Mouse (Mus musculus): Measurements from ENCODE around the gene 1700020L24Rik. TPM values are rescaled to one million over a fixed set of nuclear protein-coding genes. Genes with fewer than 3 reads are reported as not detected.

The 1700020L24Rik gene
- 0.22 and 0.36 TPM in 2 replicates for polyA plus RNA-seq (2015; fragmentation: Nextera tagmentation; extraction: Ambion mirVana)

- Histone ChIP-seq H3K4me2 (replicated peaks) (no peak within 1 kb of the TSS), H3K9me3 (no peaks in the 10 kb centered on the region)
- no peak for ATAC-seq (replicated peaks)
Measured at GRCm38 (mm10) chr11:83437377-83437776, at the start of gene 1700020L24Rik. Gene 1700020L24Rik (plus strand): TSS chr11:83437677.

GRCm38 (mm10) chr11:83393062-83393461 is 44.4 kb upstream of the 1700020L24Rik start:
- no peak for ATAC-seq (replicated peaks)
- peaks cover 26% of the 10 kb centered on the region for H3K36me3 ChIP-seq

More at GRCm38 (mm10) chr11:83437377-83437776, at the start of gene 1700020L24Rik:
- Histone ChIP-seq H3K4me3 (no peak within 1 kb of the TSS), H3K36me3 (no peaks in the 10 kb centered on the region), H3K4me1 (no peaks in the 10 kb centered on the region), H3K9ac (replicated peaks) (no peak within 1 kb of the TSS), H3K27me3 (peaks cover 13% of the 10 kb centered on the region), H3K27ac (replicated peaks) (no peak within 1 kb of the TSS)
- WGBS = 66% methylated on average over 1 of the region's 1 CpGs

DNA sequence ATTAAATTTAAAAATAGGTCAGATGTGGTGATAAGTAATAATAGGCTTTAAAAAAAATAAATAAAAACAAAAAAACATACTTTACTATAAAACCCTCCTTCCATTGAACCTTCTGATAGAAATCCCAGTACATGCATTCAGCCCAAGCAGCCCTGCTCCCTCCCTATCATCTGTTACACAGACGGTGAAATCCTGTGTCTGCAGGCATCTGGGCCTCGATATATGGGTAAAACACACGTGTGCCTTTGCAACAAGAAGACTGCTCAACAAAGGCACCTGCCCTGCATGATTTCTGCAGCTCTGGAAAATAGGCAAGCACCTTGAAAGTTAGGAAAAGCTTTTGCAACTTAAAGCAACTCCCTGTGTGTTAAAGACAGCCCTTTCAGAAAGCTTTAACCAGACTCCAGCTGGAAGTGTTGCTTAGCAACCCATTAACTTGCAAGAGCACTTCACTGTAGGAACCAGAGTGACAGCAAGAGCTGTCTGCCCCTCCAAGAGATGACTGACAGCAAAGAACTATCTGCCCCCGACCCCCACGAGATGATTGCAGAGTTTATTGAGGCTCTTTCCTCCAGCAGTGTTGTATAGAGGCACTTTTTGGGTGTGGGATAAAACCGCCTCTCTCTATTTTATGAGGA is 42.6 kb upstream of the 1700020L24Rik start:
- Histone ChIP-seq H3K4me2 (replicated peaks) (no peak overlapping the region), H3K9ac (replicated peaks) (no peak overlapping the region), H3K4me3 (no peak overlapping the region), H3K36me3 (peaks cover 35% of the 10 kb centered on the region), H3K27me3 (no peaks in the 10 kb centered on the region), H3K9me3 (no peaks in the 10 kb centered on the region), H3K4me1 (peaks cover 14% of the 10 kb centered on the region), H3K27ac (replicated peaks) (peak overlapping the region; percentile 72)
- WGBS = 9% methylated on average over 6 of the region's 6 CpGs
- peak; percentile 84 for ATAC-seq (replicated peaks)

More at GRCm38 (mm10) chr11:83393062-83393461, 44.4 kb upstream of the 1700020L24Rik start:
- Histone ChIP-seq H3K9ac (replicated peaks) (no peak overlapping the region), H3K9me3 (no peaks in the 10 kb centered on the region), H3K4me1 (peaks cover 14% of the 10 kb centered on the region), H3K4me3 (no peak overlapping the region), H3K27me3 (no peaks in the 10 kb centered on the region), H3K4me2 (replicated peaks) (no peak overlapping the region), H3K27ac (replicated peaks) (no peak overlapping the region; the same call in 1 of the 2 replicates)
- 90% methylated on average over 4 of the region's 4 CpGs for WGBS

DNA sequence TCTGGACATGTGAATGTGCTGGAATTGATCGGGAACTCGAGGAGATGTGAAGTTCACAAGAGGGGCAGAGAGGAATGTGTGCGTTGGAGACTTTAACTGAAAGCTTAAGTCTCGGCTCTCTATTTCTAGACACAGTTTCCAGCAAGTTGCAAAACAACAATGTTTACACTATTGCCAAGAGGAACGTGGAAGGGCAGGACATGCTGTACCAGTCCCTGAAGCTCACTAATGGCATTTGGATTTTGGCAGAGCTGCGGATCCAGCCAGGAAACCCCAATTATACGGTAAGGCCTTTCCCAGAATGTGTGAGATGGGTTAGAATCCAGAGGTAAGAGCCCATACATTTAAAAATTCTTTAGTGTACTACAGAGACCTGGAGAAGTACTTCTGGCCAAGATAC is 39.9 kb upstream of the 1700020L24Rik start:
- H3K4me1 ChIP-seq = peaks cover 14% of the 10 kb centered on the region
- no peaks in the 10 kb centered on the region for H3K27me3 ChIP-seq
- WGBS = 92% methylated on average over 7 of the region's 7 CpGs
- H3K36me3 ChIP-seq = peaks cover 41% of the 10 kb centered on the region
- no peak for ATAC-seq (replicated peaks)
- no peak overlapping the region for H3K4me2 ChIP-seq (replicated peaks)
- H3K27ac ChIP-seq (replicated peaks) = no peak overlapping the region
- H3K9ac ChIP-seq (replicated peaks) = no peak overlapping the region
- no peak overlapping the region for H3K4me3 ChIP-seq
- no peaks in the 10 kb centered on the region for H3K9me3 ChIP-seq

GRCm38 (mm10) chr11:83398724-83399123 is 38.8 kb upstream of the 1700020L24Rik start:
- H3K9me3 ChIP-seq = no peaks in the 10 kb centered on the region
- no peak overlapping the region for H3K4me2 ChIP-seq (replicated peaks)
- H3K36me3 ChIP-seq = peaks cover 46% of the 10 kb centered on the region
- no peaks in the 10 kb centered on the region for H3K27me3 ChIP-seq
- H3K4me3 ChIP-seq = no peak overlapping the region
- no peak for ATAC-seq (replicated peaks)
- H3K9ac ChIP-seq (replicated peaks) = no peak overlapping the region
- no peak overlapping the region for H3K27ac ChIP-seq (replicated peaks)
- WGBS = 86% methylated on average over 5 of the region's 5 CpGs
- H3K4me1 ChIP-seq = peaks cover 14% of the 10 kb centered on the region

- H3K9ac ChIP-seq (replicated peaks) = no peak overlapping the region
- no peaks in the 10 kb centered on the region for H3K27me3 ChIP-seq
- no peak for ATAC-seq (replicated peaks)
- 83% methylated on average over 7 of the region's 7 CpGs for WGBS
- H3K9me3 ChIP-seq = no peaks in the 10 kb centered on the region
- H3K36me3 ChIP-seq = peaks cover 35% of the 10 kb centered on the region
- no peaks in the 10 kb centered on the region for H3K4me1 ChIP-seq
- H3K4me3 ChIP-seq = no peak overlapping the region
- H3K27ac ChIP-seq (replicated peaks) = no peak overlapping the region
- no peak overlapping the region for H3K4me2 ChIP-seq (replicated peaks)
Measured at GRCm38 (mm10) chr11:83403787-83404186, 33.7 kb upstream of the 1700020L24Rik start.

DNA sequence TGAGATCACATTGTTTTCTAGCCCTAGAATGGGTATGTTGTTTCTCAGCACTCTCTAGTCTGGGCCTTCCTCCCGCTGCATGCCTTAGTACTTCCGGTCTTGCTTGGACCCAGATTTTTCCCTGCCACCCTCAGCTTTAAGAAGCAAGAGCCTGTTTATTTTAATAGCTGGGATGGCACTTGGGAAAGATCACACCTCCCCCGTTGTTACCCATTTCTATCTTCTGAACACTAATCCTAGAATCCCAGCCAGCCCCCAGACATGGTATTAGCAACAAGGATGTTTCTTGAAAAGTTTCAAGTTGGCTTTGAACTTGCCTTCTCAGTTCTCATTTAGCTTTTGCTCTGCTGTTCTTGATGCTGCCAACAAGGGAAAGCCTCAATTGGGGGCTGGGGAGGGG is 31.1 kb upstream of the 1700020L24Rik start:
- no peaks in the 10 kb centered on the region for H3K9me3 ChIP-seq

GRCm38 (mm10) chr11:83408242-83408641 is 29.2 kb upstream of the 1700020L24Rik start:
- no peak overlapping the region for H3K4me2 ChIP-seq (replicated peaks)
- no peak for ATAC-seq (replicated peaks)
- no peak overlapping the region for H3K27ac ChIP-seq (replicated peaks)
- H3K36me3 ChIP-seq = peaks cover 7% of the 10 kb centered on the region
- H3K4me1 ChIP-seq = peaks cover 22% of the 10 kb centered on the region
- H3K9me3 ChIP-seq = no peaks in the 10 kb centered on the region
- 50% methylated on average over 8 of the region's 8 CpGs for WGBS
- no peaks in the 10 kb centered on the region for H3K27me3 ChIP-seq
- H3K4me3 ChIP-seq = no peak overlapping the region
- no peak overlapping the region for H3K9ac ChIP-seq (replicated peaks)

More for the DNA sequence above, 31.1 kb upstream of the 1700020L24Rik start:
- no peak for ATAC-seq (replicated peaks)
- no peak overlapping the region for H3K9ac ChIP-seq (replicated peaks)
- no peak overlapping the region for H3K4me2 ChIP-seq (replicated peaks)
- H3K4me3 ChIP-seq = no peak overlapping the region
- 76% methylated on average over 3 of the region's 3 CpGs for WGBS
- no peak overlapping the region for H3K27ac ChIP-seq (replicated peaks)
- H3K36me3 ChIP-seq = peaks cover 24% of the 10 kb centered on the region
- peaks cover 21% of the 10 kb centered on the region for H3K4me1 ChIP-seq
- no peaks in the 10 kb centered on the region for H3K27me3 ChIP-seq

- WGBS = under 1% methylated on average over 42 of the region's 44 CpGs
- H3K27ac ChIP-seq (replicated peaks) = peak within 1 kb of the TSS; percentile 57
- no peaks in the 10 kb centered on the region for H3K9me3 ChIP-seq
- H3K9ac ChIP-seq (replicated peaks) = peak within 1 kb of the TSS; percentile 91
- peak within 1 kb of the TSS; percentile 76 for H3K4me2 ChIP-seq (replicated peaks)
- peaks cover 2% of the 10 kb centered on the region; the same call in 1 of the 2 replicates for H3K36me3 ChIP-seq
- H3K27me3 ChIP-seq = no peaks in the 10 kb centered on the region
- H3K4me1 ChIP-seq = peaks cover 22% of the 10 kb centered on the region
- ATAC-seq (replicated peaks) = peak; percentile 88
- H3K4me3 ChIP-seq = peak within 1 kb of the TSS; percentile 92
Measured at GRCm38 (mm10) chr11:83409087-83409754, 28.3 kb upstream of the 1700020L24Rik start, which contains the start of gene Rasl10b. Gene Rasl10b (plus strand): TSS chr11:83409137.

GRCm38 (mm10) chr11:83409792-83410291 is 27.6 kb upstream of the 1700020L24Rik start:
- WGBS = under 1% methylated on average over 32 of the region's 40 CpGs
- ATAC-seq (replicated peaks) = peak; percentile 46
- Histone ChIP-seq H3K4me1 (peaks cover 22% of the 10 kb centered on the region), H3K9me3 (no peaks in the 10 kb centered on the region), H3K4me3 (peak overlapping the region; percentile 92), H3K9ac (replicated peaks) (peak overlapping the region; percentile 91), H3K4me2 (replicated peaks) (peak overlapping the region; percentile 76), H3K36me3 (no peaks in the 10 kb centered on the region), H3K27ac (replicated peaks) (peak overlapping the region; percentile 57), H3K27me3 (no peaks in the 10 kb centered on the region)

GRCm38 (mm10) chr11:83410510-83410909 is 27.0 kb upstream of the 1700020L24Rik start:
- WGBS = 31% methylated on average over 6 of the region's 6 CpGs

DNA sequence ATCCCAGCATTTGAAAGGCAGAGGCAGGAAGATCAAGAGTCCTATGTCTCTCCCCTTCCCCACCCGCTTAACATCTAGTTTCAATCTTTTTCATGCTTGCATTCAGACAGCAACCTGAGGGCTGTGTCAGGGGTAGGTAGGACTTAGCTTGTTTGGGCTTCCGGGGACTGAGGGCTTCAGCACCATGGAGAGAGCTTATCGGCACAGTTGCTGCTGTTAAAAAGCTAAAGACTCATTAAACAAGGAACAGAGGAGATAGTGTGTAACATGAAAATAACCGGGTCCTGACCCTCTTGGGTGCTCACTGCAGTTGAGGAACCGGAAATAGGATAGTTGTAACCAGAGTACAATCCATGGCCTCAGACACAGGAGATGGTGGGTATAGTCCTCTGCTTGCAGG is 20.4 kb upstream of the 1700020L24Rik start:
- Histone ChIP-seq H3K27ac (replicated peaks) (no peak overlapping the region), H3K36me3 (no peaks in the 10 kb centered on the region), H3K4me2 (replicated peaks) (no peak overlapping the region), H3K9me3 (no peaks in the 10 kb centered on the region), H3K4me1 (peaks cover 8% of the 10 kb centered on the region), H3K27me3 (peaks cover 27% of the 10 kb centered on the region), H3K4me3 (no peak overlapping the region), H3K9ac (replicated peaks) (no peak overlapping the region)
- ATAC-seq (replicated peaks) = no peak
- 12% methylated on average over 5 of the region's 5 CpGs for WGBS

More at GRCm38 (mm10) chr11:83410510-83410909, 27.0 kb upstream of the 1700020L24Rik start:
- Histone ChIP-seq H3K27me3 (no peaks in the 10 kb centered on the region), H3K4me1 (peaks cover 22% of the 10 kb centered on the region), H3K9me3 (no peaks in the 10 kb centered on the region), H3K27ac (replicated peaks) (no peak overlapping the region), H3K4me2 (replicated peaks) (peak overlapping the region; percentile 76), H3K4me3 (peak overlapping the region; percentile 92), H3K36me3 (no peaks in the 10 kb centered on the region), H3K9ac (replicated peaks) (peak overlapping the region; percentile 91)
- ATAC-seq (replicated peaks) = no peak

Measured in forebrain, embryonic 15.5 days (tissue).